Mouse (Mus musculus) embryonic facial prominence, embryonic 12.5 days (tissue): ENCODE measurements around the gene Klhl28. TPM values are rescaled to one million over a fixed set of nuclear protein-coding genes. Genes with fewer than 3 reads are reported as not detected.

Experiments used
- ATAC-seq: fragments of 200-750 bp; cut with Nextera tagmentation; 2 replicates; pipeline ENCODE4 v1.8.0; 2017; ENCODE audit not compliant: insufficient number of reproducible peaks, insufficient read depth, low FRiP score, low TSS enrichment
- H3K27ac ChIP-seq: fragments of 300-500 bp; sonication (generic); 2 replicates; pipeline ENCODE4 v1.5.1; 2016; ENCODE audit warnings: mild to moderate bottlenecking
- H3K27me3 ChIP-seq: fragments of 300-500 bp; sonication (generic); 2 replicates; pipeline ENCODE4 v1.6.1; 2016; ENCODE audit warnings: mild to moderate bottlenecking, moderate library complexity
- H3K36me3 ChIP-seq: fragments of 300-500 bp; sonication (generic); 2 replicates; pipeline ENCODE4 v1.6.1; 2016; ENCODE audit warnings: mild to moderate bottlenecking
- H3K4me1 ChIP-seq: fragments of 300-500 bp; sonication (generic); 2 replicates; pipeline ENCODE4 v1.6.1; 2016
- H3K4me2 ChIP-seq: fragments of 300-500 bp; sonication (generic); replicated peaks from 2 replicates; pipeline ENCODE4 v1.6.1; 2016; ENCODE audit warnings: mild to moderate bottlenecking, moderate library complexity
- H3K4me3 ChIP-seq: fragments of 300-500 bp; sonication (generic); 2 replicates; pipeline ENCODE4 v1.5.1; 2016; ENCODE audit warnings: mild to moderate bottlenecking
- H3K9ac ChIP-seq: fragments of 300-500 bp; sonication (generic); 2 replicates; pipeline ENCODE4 v1.6.1; 2016; ENCODE audit warnings: mild to moderate bottlenecking, moderate library complexity
- H3K9me3 ChIP-seq: fragments of 300-500 bp; sonication (generic); 2 replicates; pipeline ENCODE4 v1.6.1; 2016; ENCODE audit warnings: mild to moderate bottlenecking, moderate library complexity
- WGBS: fragments of 180-500 bp; shearing (Covaris S2); methylation state at CpG from one replicate; pipeline ENCODE4 v1.1.7; 2016; 5-methylcytosine and 5-hydroxymethylcytosine counted together
- polyA plus RNA-seq: library from polyadenylated mRNA; unstranded; fragments of >200 nt; fragmentation: Nextera tagmentation; extraction: Ambion mirVana; gene quantifications from 2 replicates; pipeline ENCODE4 v1.2.1, GENCODE M21; 2016

The Klhl28 gene
- 11.9 and 14.2 TPM in 2 replicates for polyA plus RNA-seq

DNA sequence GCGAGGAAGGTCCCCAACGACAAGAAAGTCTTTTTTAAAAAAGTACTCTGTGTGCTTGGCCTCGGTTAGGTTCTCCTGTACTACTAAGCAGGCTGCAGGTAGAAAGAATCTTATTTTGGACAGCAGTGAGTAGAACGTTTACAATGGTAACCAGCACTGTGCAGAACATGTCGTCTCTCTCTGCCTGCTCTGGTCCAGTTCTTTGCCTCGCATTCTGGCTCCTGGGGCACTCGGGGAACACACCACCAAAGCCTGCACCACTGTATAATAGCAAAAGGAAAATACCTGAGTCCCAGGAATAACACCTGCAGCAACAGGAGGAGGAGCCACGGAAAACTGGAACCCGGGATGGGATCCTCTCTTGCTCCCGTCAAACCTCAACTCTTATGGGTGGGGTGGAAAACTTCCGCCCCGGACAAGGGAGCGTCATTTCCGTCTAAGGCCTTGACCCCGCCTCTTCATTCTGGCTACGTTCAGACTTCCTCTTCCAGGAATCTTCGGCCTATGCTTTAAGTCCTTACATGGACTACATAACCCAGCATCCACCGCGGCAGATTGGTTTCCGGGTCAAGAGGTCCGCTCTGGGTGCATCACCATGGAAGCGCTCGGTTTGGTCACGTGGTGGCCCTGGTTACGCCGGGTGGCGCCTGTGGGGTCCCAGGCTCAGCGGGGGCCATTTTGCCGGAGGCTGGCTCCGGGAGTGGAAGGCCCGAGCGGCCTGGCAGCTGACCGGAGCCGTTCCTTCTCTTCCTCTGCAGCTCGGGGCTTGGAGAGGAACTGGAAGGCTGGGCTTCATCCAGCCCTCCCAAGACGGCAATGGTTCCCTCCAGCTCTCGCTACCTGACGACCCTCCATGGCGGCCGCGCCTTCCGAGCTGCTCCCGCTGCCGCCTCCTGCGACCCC lies at the start of gene Klhl28, which contains the start of gene Togaram1:
Gene Klhl28 (minus strand): TSS at position 411 of the 903 bp plus-strand sequence.
Gene Togaram1 (plus strand): TSS at position 681 of the 903 bp plus-strand sequence.
- H3K4me2 ChIP-seq = peak within 1 kb of the TSS; percentile 98
- no peaks in the 10 kb centered on the region for H3K9me3 ChIP-seq
- H3K9ac ChIP-seq = peak within 1 kb of the TSS; percentile 82
- H3K4me1 ChIP-seq = peaks cover 23% of the 10 kb centered on the region
- H3K27me3 ChIP-seq = no peaks in the 10 kb centered on the region
- WGBS = under 1% methylated on average over 45 of the region's 45 CpGs
- H3K36me3 ChIP-seq = no peaks in the 10 kb centered on the region
- peak; percentile 99 for ATAC-seq
- peak within 1 kb of the TSS; percentile 90 for H3K27ac ChIP-seq
- peak within 1 kb of the TSS; percentile 95 for H3K4me3 ChIP-seq

GRCm38 (mm10) chr12:65007725-65008124 lies 42.4 kb upstream of the Klhl28 start:
- no peak overlapping the region for H3K4me2 ChIP-seq
- H3K27me3 ChIP-seq = no peaks in the 10 kb centered on the region
- H3K9ac ChIP-seq = no peak overlapping the region
- peaks cover 53% of the 10 kb centered on the region for H3K36me3 ChIP-seq
- no peak for ATAC-seq
- no peaks in the 10 kb centered on the region for H3K9me3 ChIP-seq
- 92% methylated on average over 3 of the region's 3 CpGs for WGBS
- H3K27ac ChIP-seq = no peak overlapping the region
- H3K4me3 ChIP-seq = no peak overlapping the region
- no peaks in the 10 kb centered on the region for H3K4me1 ChIP-seq

- no peak overlapping the region for H3K4me2 ChIP-seq
- no peaks in the 10 kb centered on the region for H3K9me3 ChIP-seq
- no peaks in the 10 kb centered on the region for H3K27me3 ChIP-seq
- H3K4me1 ChIP-seq = peaks cover 3% of the 10 kb centered on the region; the same call in 1 of the 2 replicates
- ATAC-seq = no peak
- H3K36me3 ChIP-seq = peaks cover 27% of the 10 kb centered on the region
- no peak overlapping the region for H3K27ac ChIP-seq
- H3K9ac ChIP-seq = no peak overlapping the region
- no peak overlapping the region for H3K4me3 ChIP-seq
- 84% methylated on average over 1 of the region's 1 CpGs for WGBS
Measured at GRCm38 (mm10) chr12:64977518-64977917, 12.2 kb upstream of the Klhl28 start.

DNA sequence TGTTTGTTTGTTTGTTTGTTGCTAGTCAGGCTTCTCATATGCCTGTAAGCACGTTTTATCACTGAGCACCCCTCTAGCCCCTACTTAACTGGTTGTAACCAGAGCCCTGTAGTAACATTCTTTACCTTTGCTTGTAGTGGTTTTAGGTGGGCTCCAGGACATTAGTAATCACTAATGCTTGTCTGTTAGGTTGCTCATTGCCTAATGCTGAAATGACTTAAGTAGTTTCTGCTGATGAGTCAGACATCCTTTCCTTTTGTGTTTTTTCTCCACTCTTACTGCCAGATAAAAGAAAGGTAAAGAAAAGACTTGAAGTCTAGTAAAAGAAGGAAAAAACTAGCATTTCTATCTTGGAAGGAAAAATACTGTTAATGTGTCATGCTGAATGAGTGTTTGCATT lies 10.9 kb upstream of the Klhl28 start:
- no peak for ATAC-seq
- no peak overlapping the region for H3K27ac ChIP-seq
- no peak overlapping the region for H3K4me2 ChIP-seq
- no peaks in the 10 kb centered on the region for H3K27me3 ChIP-seq
- peaks cover 27% of the 10 kb centered on the region for H3K36me3 ChIP-seq
- no peaks in the 10 kb centered on the region for H3K9me3 ChIP-seq
- no peak overlapping the region for H3K9ac ChIP-seq
- 49% methylated on average over 1 of the region's 1 CpGs for WGBS
- H3K4me3 ChIP-seq = no peak overlapping the region
- peaks cover 9% of the 10 kb centered on the region; the same call in 1 of the 2 replicates for H3K4me1 ChIP-seq

DNA sequence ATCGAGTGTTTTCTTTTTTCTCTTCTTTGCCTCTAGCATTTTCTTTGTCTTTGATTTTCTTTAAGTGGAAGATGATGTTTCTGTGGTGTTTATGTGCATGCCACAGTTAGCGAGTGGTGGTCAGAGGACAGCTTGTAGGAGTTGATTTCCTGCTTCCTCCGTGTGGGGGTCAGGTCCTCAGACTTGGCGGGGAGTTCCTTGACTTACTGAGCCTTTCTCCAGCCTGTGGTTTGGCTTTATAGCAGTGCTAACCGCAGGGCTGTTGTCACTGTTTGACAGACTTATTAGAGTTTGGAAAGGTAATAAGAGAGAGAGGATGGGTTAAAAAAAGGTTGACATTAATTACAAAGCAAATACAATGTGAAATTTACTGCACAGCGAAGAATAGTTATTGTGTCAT lies 10.2 kb upstream of the Klhl28 start:
- Histone ChIP-seq H3K9ac (no peak overlapping the region; the same call in 1 of the 2 replicates), H3K4me3 (no peak overlapping the region), H3K9me3 (no peaks in the 10 kb centered on the region), H3K4me1 (peaks cover 16% of the 10 kb centered on the region; the same call in 1 of the 2 replicates), H3K27ac (no peak overlapping the region), H3K27me3 (no peaks in the 10 kb centered on the region), H3K36me3 (peaks cover 25% of the 10 kb centered on the region), H3K4me2 (no peak overlapping the region)
- WGBS = 55% methylated on average over 6 of the region's 6 CpGs
- ATAC-seq = no peak

DNA sequence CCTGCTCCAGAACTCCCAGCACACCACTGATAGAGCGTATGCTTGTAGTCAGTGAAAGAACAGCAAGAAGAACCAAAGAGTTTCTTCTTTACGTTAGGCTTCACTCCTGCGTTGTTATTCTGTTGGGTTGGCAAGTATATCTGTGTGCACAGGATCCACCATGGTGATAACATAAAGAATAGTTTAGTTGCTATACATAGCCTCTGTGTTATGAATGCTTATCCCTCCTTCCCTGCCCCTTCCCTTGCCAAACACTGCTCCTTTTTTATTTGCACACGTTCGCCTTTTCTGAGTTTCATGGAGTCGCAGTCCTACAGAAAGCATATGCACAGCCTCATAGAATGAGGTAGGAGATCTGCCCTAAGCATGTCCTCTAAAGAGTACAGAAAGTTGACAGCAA lies 6.7 kb upstream of the Klhl28 start:
- Histone ChIP-seq H3K27me3 (no peaks in the 10 kb centered on the region), H3K4me1 (peaks cover 33% of the 10 kb centered on the region), H3K9me3 (no peaks in the 10 kb centered on the region), H3K36me3 (0 out of 2 replicates have a peak, but pooled peaks cover under 1% of the 10 kb centered on the region), H3K4me2 (no peak overlapping the region), H3K4me3 (no peak overlapping the region), H3K9ac (no peak overlapping the region), H3K27ac (no peak overlapping the region)
- 87% methylated on average over 6 of the region's 6 CpGs for WGBS
- ATAC-seq = no peak

- no peaks in the 10 kb centered on the region for H3K27me3 ChIP-seq
- 0 out of 2 replicates have a peak overlapping the region, but pooled peaks have one; percentile 1 for H3K4me2 ChIP-seq
- H3K9ac ChIP-seq = no peak overlapping the region
Measured at GRCm38 (mm10) chr12:64971399-64971798, 6.1 kb upstream of the Klhl28 start.

DNA sequence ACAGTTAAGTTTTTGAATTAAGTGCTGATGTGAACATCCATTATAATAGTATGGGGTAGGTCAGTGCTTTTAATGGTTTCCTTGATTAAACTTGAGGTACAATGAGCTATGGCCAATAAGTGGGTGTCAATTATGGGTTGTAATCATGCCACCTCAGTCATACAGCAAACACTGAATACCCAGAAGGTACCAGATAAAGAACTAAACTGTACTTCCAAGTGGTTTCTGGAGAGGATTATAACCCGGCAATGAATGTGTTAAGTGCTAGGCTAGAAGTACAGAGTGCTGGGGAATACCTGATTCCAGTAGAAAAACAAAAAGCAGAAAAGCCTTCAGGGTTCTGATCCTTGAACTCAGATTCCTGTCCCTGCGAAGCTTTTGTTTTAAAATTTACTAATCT lies 2.7 kb upstream of the Klhl28 start:
- H3K9ac ChIP-seq = peak overlapping the region; percentile 82
- no peaks in the 10 kb centered on the region for H3K9me3 ChIP-seq
- H3K27ac ChIP-seq = no peak overlapping the region
- no peaks in the 10 kb centered on the region for H3K36me3 ChIP-seq
- no peaks in the 10 kb centered on the region for H3K27me3 ChIP-seq
- H3K4me2 ChIP-seq = peak overlapping the region; percentile 98
- H3K4me1 ChIP-seq = peaks cover 37% of the 10 kb centered on the region
- H3K4me3 ChIP-seq = peak overlapping the region; percentile 95
- ATAC-seq = no peak
- 5% methylated on average over 2 of the region's 2 CpGs for WGBS

More at GRCm38 (mm10) chr12:64971399-64971798, 6.1 kb upstream of the Klhl28 start:
- peaks cover 34% of the 10 kb centered on the region for H3K4me1 ChIP-seq
- no peaks in the 10 kb centered on the region for H3K9me3 ChIP-seq
- H3K36me3 ChIP-seq = no peaks in the 10 kb centered on the region
- no peak for ATAC-seq
- no peak overlapping the region for H3K4me3 ChIP-seq
- no peak overlapping the region for H3K27ac ChIP-seq

GRCm38 (mm10) chr12:64967470-64967869 lies 2.1 kb upstream of the Klhl28 start:
- WGBS = 1% methylated on average over 9 of the region's 9 CpGs
- Histone ChIP-seq H3K36me3 (no peaks in the 10 kb centered on the region), H3K9ac (peak overlapping the region; percentile 82), H3K4me1 (peaks cover 37% of the 10 kb centered on the region), H3K9me3 (no peaks in the 10 kb centered on the region), H3K4me2 (peak overlapping the region; percentile 98), H3K27me3 (no peaks in the 10 kb centered on the region), H3K4me3 (peak overlapping the region; percentile 95), H3K27ac (no peak overlapping the region)
- ATAC-seq = no peak

DNA sequence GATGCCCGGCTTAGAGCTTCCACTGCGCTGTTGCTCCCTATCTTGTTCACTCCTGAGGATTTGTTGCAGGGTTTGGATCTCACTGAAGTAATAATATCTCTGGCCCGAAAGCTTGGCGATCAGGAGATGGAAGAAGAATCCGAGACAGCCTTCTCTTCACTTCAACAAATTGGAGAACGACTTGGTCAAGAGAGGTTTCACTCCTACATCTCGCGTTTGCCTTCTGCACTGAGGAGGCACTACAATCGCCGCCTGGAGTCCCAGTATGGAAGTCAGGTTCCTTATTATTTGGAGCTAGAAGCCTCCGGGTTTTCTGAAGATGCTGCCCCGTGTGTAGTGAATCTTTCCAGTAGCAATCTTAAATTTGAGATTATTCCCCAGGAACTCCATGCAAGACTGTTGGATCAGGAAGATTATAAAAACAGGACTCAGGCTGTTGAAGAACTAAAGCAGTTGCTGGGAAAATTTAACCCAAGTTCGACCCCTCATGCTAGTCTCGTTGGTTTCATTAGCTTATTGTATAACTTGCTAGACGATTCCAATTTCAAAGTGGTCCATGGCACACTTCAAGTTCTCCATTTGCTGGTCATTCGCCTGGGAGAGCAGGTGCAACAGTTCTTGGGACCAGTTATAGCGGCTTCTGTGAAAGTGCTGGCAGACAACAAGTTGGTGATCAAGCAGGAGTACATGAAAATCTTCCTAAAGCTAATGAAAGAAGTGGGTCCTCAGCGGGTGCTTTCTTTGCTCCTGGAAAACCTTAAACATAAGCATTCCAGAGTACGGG lies 1.5 kb upstream of the Klhl28 start:
- ATAC-seq = no peak
- Histone ChIP-seq H3K4me1 (peaks cover 34% of the 10 kb centered on the region), H3K9ac (peak overlapping the region; percentile 82), H3K4me3 (peak overlapping the region; percentile 95), H3K27me3 (no peaks in the 10 kb centered on the region), H3K9me3 (no peaks in the 10 kb centered on the region), H3K36me3 (no peaks in the 10 kb centered on the region), H3K27ac (peak overlapping the region; percentile 90; the same call in 1 of the 2 replicates), H3K4me2 (peak overlapping the region; percentile 98)
- WGBS = 4% methylated on average over 19 of the region's 19 CpGs

- peak overlapping the region; percentile 95 for H3K4me3 ChIP-seq
- peak overlapping the region; percentile 90 for H3K27ac ChIP-seq
- under 1% methylated on average over 43 of the region's 44 CpGs for WGBS
- H3K27me3 ChIP-seq = no peaks in the 10 kb centered on the region
- peak overlapping the region; percentile 82 for H3K9ac ChIP-seq
- no peaks in the 10 kb centered on the region for H3K9me3 ChIP-seq
- ATAC-seq = peak; percentile 9; the same call in 1 of the 2 replicates
- H3K36me3 ChIP-seq = no peaks in the 10 kb centered on the region
- peak overlapping the region; percentile 98 for H3K4me2 ChIP-seq
- H3K4me1 ChIP-seq = peaks cover 30% of the 10 kb centered on the region
Measured at GRCm38 (mm10) chr12:64966101-64966631, 832 bp upstream of the Klhl28 start.
